ENCODE assay signal across 7 mouse cellular contexts in genomic region chr15:103339166-103339960, GRCm38 (mm10). TPM values are rescaled to one million over a fixed set of nuclear protein-coding genes. Genes with fewer than 3 reads are reported as not detected.
A peak's percentile ranks its signal among the peaks of the same experiment; 100 is the strongest.
DNase-seq lines count a peak whose midpoint lies in the region; ATAC-seq and TF ChIP-seq lines count a peak whose summit lies in the region.

No protein-coding gene starts in this region.

- 0 out of 2 replicates have a peak, but pooled peaks cover 3% of the 10 kb centered on the region for H3K36me3 ChIP-seq in lung, postnatal 0 days (ENCODE audit: insufficient read depth, low read length)
- peaks cover 8% of the 10 kb centered on the region for H3K36me3 ChIP-seq in embryonic facial prominence, embryonic 14.5 days (ENCODE audit: control insufficient read depth, insufficient read depth, low read length)
- H3K36me3 ChIP-seq in intestine, embryonic 14.5 days (ENCODE audit: control insufficient read depth, insufficient read depth, low read length): peaks cover 5% of the 10 kb centered on the region; the same call in 1 of the 2 replicates
- no peaks in the 10 kb centered on the region for H3K36me3 ChIP-seq in midbrain, embryonic 15.5 days (replicated peaks)

- peaks cover 6% of the 10 kb centered on the region; the same call in 1 of the 2 replicates for H3K4me1 ChIP-seq in lung, postnatal 0 days (ENCODE audit: insufficient read depth, low read depth, low read length)
- H3K4me1 ChIP-seq in embryonic facial prominence, embryonic 14.5 days (ENCODE audit: control insufficient read depth, insufficient read depth, low read length): peaks cover 24% of the 10 kb centered on the region
- peaks cover 8% of the 10 kb centered on the region; the same call in 1 of the 2 replicates for H3K4me1 ChIP-seq in intestine, embryonic 14.5 days (replicated peaks; ENCODE audit: control insufficient read depth, insufficient read depth, low read length)
- peaks cover 49% of the 10 kb centered on the region for H3K4me1 ChIP-seq in midbrain, embryonic 15.5 days

- no peaks in the 10 kb centered on the region for H3K9me3 ChIP-seq in lung, postnatal 0 days (ENCODE audit: low read length)
- no peaks in the 10 kb centered on the region for H3K9me3 ChIP-seq in embryonic facial prominence, embryonic 14.5 days (ENCODE audit: control insufficient read depth, low read length)
- H3K9me3 ChIP-seq in intestine, embryonic 14.5 days (ENCODE audit: control insufficient read depth, low read length): no peaks in the 10 kb centered on the region
- no peaks in the 10 kb centered on the region for H3K9me3 ChIP-seq in midbrain, embryonic 15.5 days

- TF ChIP-seq EP300 in lung, postnatal 0 days (IDR thresholded peaks at IDR 0.05): no peak

- H3K9ac ChIP-seq in lung, postnatal 0 days (replicated peaks; ENCODE audit: low read depth): no peak overlapping the region
- H3K9ac ChIP-seq in embryonic facial prominence, embryonic 14.5 days (ENCODE audit: low read depth, low read length): peak overlapping the region; percentile 58
- peak overlapping the region; percentile 20; the same call in 1 of the 2 replicates for H3K9ac ChIP-seq in intestine, embryonic 14.5 days (ENCODE audit: low read length)
- peak overlapping the region; percentile 56 for H3K9ac ChIP-seq in midbrain, embryonic 15.5 days

- H3K4me3 ChIP-seq in lung, postnatal 0 days (ENCODE audit: low read depth, low read length): peak overlapping the region; percentile 49
- H3K4me3 ChIP-seq in embryonic facial prominence, embryonic 14.5 days (ENCODE audit: low read depth, low read length): peak overlapping the region; percentile 53
- H3K4me3 ChIP-seq in intestine, embryonic 14.5 days (ENCODE audit: low read depth, low read length): peak overlapping the region; percentile 52
- H3K4me3 ChIP-seq in midbrain, embryonic 15.5 days: peak overlapping the region; percentile 67

- no peak overlapping the region for H3K27ac ChIP-seq in lung, postnatal 0 days (ENCODE audit: low read length)
- no peak overlapping the region; the same call in 1 of the 2 replicates for H3K27ac ChIP-seq in embryonic facial prominence, embryonic 14.5 days (replicated peaks; ENCODE audit: low read depth, low read length)
- H3K27ac ChIP-seq in intestine, embryonic 14.5 days (ENCODE audit: low read depth): no peak overlapping the region
- H3K27ac ChIP-seq in midbrain, embryonic 15.5 days: peak overlapping the region; percentile 27; the same call in 1 of the 2 replicates

- intact Hi-C loops in left cerebral cortex, postnatal 25 days (cut with DNase I): no loop called here

- 7% methylated on average over 24 of the region's 31 CpGs for WGBS in lung, postnatal 0 days
- WGBS in embryonic facial prominence, embryonic 14.5 days: 6% methylated on average over 25 of the region's 31 CpGs
- 4% methylated on average over 29 of the region's 31 CpGs for WGBS in intestine, embryonic 14.5 days
- 5% methylated on average over 29 of the region's 31 CpGs for whole genome bisulfite sequencing in midbrain, embryonic 15.5 days

- peak; percentile 29 for DNase-seq in lung, postnatal 0 days (ENCODE audit: low spot score)
- no peak for DNase-seq in lung, postnatal 10 days
- no peak for DNase-seq in embryonic facial prominence, embryonic 14.5 days (ENCODE audit: low spot score)
- no peak for DNase-seq in intestine, embryonic 14.5 days (ENCODE audit: low spot score)
- DNase-seq in left cerebral cortex, postnatal 25 days (ENCODE audit: low spot score in 2 of 2): no peak
- no peak for DNase-seq in adrenal gland, postnatal 14 days

- no peak; the same call in 1 of the 2 replicates for ATAC-seq in lung, postnatal 0 days
- peak; percentile 10; the same call in 1 of the 2 replicates for ATAC-seq in embryonic facial prominence, embryonic 14.5 days (ENCODE audit: low read depth)
- peak; percentile 16 for ATAC-seq in intestine, embryonic 14.5 days (replicated peaks; ENCODE audit: low FRiP score, low TSS enrichment, low read depth)
- peak; percentile 57 for ATAC-seq in midbrain, embryonic 15.5 days (replicated peaks)

- H3K27me3 ChIP-seq in lung, postnatal 0 days (replicated peaks; ENCODE audit: insufficient read depth, low read length): peaks cover 16% of the 10 kb centered on the region
- peaks cover 8% of the 10 kb centered on the region; the same call in 1 of the 2 replicates for H3K27me3 ChIP-seq in embryonic facial prominence, embryonic 14.5 days (replicated peaks; ENCODE audit: control insufficient read depth, insufficient read depth, low read length)
- peaks cover 34% of the 10 kb centered on the region for H3K27me3 ChIP-seq in intestine, embryonic 14.5 days (replicated peaks; ENCODE audit: control insufficient read depth, insufficient read depth, low read length)
- 0 out of 2 replicates have a peak, but pooled peaks cover 4% of the 10 kb centered on the region for H3K27me3 ChIP-seq in midbrain, embryonic 15.5 days (replicated peaks)

- no peak for TF ChIP-seq CTCF in lung, postnatal 0 days (IDR thresholded peaks at IDR 0.05)

- peak overlapping the region; percentile 84 for H3K4me2 ChIP-seq in lung, postnatal 0 days (replicated peaks; ENCODE audit: low read depth, low read length)
- H3K4me2 ChIP-seq in embryonic facial prominence, embryonic 14.5 days (ENCODE audit: low read depth, low read length): peak overlapping the region; percentile 69
- peak overlapping the region; percentile 94 for H3K4me2 ChIP-seq in intestine, embryonic 14.5 days (ENCODE audit: low read length)
- H3K4me2 ChIP-seq in midbrain, embryonic 15.5 days: peak overlapping the region; percentile 70

RNA-seq across cellular contexts. Expression of gene Zfp385a, which starts 0.5 kb away (rescaled TPM):
- polyA plus RNA-seq in lung, postnatal 0 days (2015; fragmentation: Nextera tagmentation; extraction: Ambion mirVana): 5.0 and 6.5 TPM in 2 replicates
- 18.4 and 19.0 TPM in 2 replicates for polyA plus RNA-seq in embryonic facial prominence, embryonic 14.5 days (2014; fragmentation: Nextera tagmentation; extraction: Ambion mirVana)
- 7.2 and 7.5 TPM in 2 replicates for polyA plus RNA-seq in intestine, embryonic 14.5 days (2014; fragmentation: Nextera tagmentation; extraction: Ambion mirVana)
- 24.4 and 25.6 TPM in 2 replicates for polyA plus RNA-seq in midbrain, embryonic 15.5 days (2015; fragmentation: Nextera tagmentation; extraction: Ambion mirVana)
- total RNA-seq in left cerebral cortex, postnatal 25 days (2021): 10 to 100 TPM; 62.4 to 64.8 TPM
- 18.7 and 19.9 TPM in 2 replicates for total RNA-seq in adrenal gland, postnatal 14 days (2021)

RNA-seq across cellular contexts. Expression of gene Itga5, which starts 27.2 kb away (rescaled TPM):
- 30.0 and 31.2 TPM in 2 replicates for polyA plus RNA-seq in lung, postnatal 0 days (2015; fragmentation: Nextera tagmentation; extraction: Ambion mirVana)
- 63.4 TPM in 2 replicates for polyA plus RNA-seq in embryonic facial prominence, embryonic 14.5 days (2014; fragmentation: Nextera tagmentation; extraction: Ambion mirVana)
- 64.9 and 69.4 TPM in 2 replicates for polyA plus RNA-seq in intestine, embryonic 14.5 days (2014; fragmentation: Nextera tagmentation; extraction: Ambion mirVana)
- polyA plus RNA-seq in midbrain, embryonic 15.5 days (2015; fragmentation: Nextera tagmentation; extraction: Ambion mirVana): 7.3 and 8.2 TPM in 2 replicates
- total RNA-seq in left cerebral cortex, postnatal 25 days (2021): 1 to 10 TPM; 2.3 to 5.4 TPM
- 34.9 and 37.7 TPM in 2 replicates for total RNA-seq in adrenal gland, postnatal 14 days (2021)

RNA-seq across cellular contexts. Expression of gene Gpr84, which starts 29.0 kb away (rescaled TPM):
- polyA plus RNA-seq in lung, postnatal 0 days (2015; fragmentation: Nextera tagmentation; extraction: Ambion mirVana): 0.67 and 2.2 TPM in 2 replicates
- 0.13 and 0.47 TPM in 2 replicates for polyA plus RNA-seq in embryonic facial prominence, embryonic 14.5 days (2014; fragmentation: Nextera tagmentation; extraction: Ambion mirVana)
- polyA plus RNA-seq in intestine, embryonic 14.5 days (2014; fragmentation: Nextera tagmentation; extraction: Ambion mirVana): 0.11 and 0.34 TPM in 2 replicates
- 0.31 and 0.34 TPM in 2 replicates for polyA plus RNA-seq in midbrain, embryonic 15.5 days (2015; fragmentation: Nextera tagmentation; extraction: Ambion mirVana)
- under 1 TPM; 0.69 to 0.94 TPM for total RNA-seq in left cerebral cortex, postnatal 25 days (2021)
- total RNA-seq in adrenal gland, postnatal 14 days (2021): not detected in 2 replicates
